ENCODE assay signal across 8 mouse cellular contexts in genomic region chr5:67778026-67778425, GRCm38 (mm10).
A peak's percentile ranks its signal among the peaks of the same experiment; 100 is the strongest.
DNase-seq lines count a peak whose midpoint lies in the region; ATAC-seq lines count a peak whose summit lies in the region.

No protein-coding gene starts in this region.

- peak overlapping the region; percentile 16; the same call in 1 of the 2 replicates for H3K4me3 ChIP-seq in lung, embryonic 15.5 days

- peak; percentile 90 for ATAC-seq in lung, embryonic 15.5 days (ENCODE audit: borderline replicate concordance, extremely low read depth, low FRiP score, low TSS enrichment)
- no peak for ATAC-seq in inflammation-experienced regulatory T-cells, adult 6 months

- WGBS in lung, embryonic 15.5 days = 40% methylated on average over 8 of the region's 8 CpGs

- H3K4me1 ChIP-seq in lung, embryonic 15.5 days = no peaks in the 10 kb centered on the region

- peak; percentile 17 for DNase-seq in kidney, adult 11 months
- DNase-seq in kidney, adult 18-20 months = no peak
- DNase-seq in c-Kit-positive CD71-negative TER-119-negative erythroid progenitor cells, embryonic 14.5 days (ENCODE audit: low read depth) = peak; percentile 5
- peak; percentile 71 for DNase-seq in gastrocnemius, adult 18-20 months (ENCODE audit: low spot score)
- peak; percentile 56 for DNase-seq in kidney, postnatal 10 days
- peak; percentile 33 for DNase-seq in right cerebral cortex, postnatal 25 days

- H3K27ac ChIP-seq in lung, embryonic 15.5 days = no peak overlapping the region

- no peaks in the 10 kb centered on the region for H3K27me3 ChIP-seq in lung, embryonic 15.5 days

- H3K9me3 ChIP-seq in lung, embryonic 15.5 days = no peaks in the 10 kb centered on the region

- peak overlapping the region; percentile 38 for H3K4me2 ChIP-seq in lung, embryonic 15.5 days

- no peak overlapping the region for H3K9ac ChIP-seq in lung, embryonic 15.5 days

- peaks cover 16% of the 10 kb centered on the region; the same call in 1 of the 2 replicates for H3K36me3 ChIP-seq in lung, embryonic 15.5 days
